Mouse (Mus musculus) lung, postnatal 0 days (tissue): Measurements from ENCODE around the gene Kirrel2.

Experiments used
- CTCF ChIP-seq: IDR thresholded peaks from 2 replicates; pipeline ENCODE4 v1.5.1; 2016; ENCODE audit warnings: antibody characterized with exemption, mild to moderate bottlenecking
- EP300 ChIP-seq: IDR thresholded peaks from 2 replicates; pipeline ENCODE4 v1.6.1; 2016; ENCODE audit warnings: antibody characterized with exemption, mild to moderate bottlenecking, control low read depth

DNA sequence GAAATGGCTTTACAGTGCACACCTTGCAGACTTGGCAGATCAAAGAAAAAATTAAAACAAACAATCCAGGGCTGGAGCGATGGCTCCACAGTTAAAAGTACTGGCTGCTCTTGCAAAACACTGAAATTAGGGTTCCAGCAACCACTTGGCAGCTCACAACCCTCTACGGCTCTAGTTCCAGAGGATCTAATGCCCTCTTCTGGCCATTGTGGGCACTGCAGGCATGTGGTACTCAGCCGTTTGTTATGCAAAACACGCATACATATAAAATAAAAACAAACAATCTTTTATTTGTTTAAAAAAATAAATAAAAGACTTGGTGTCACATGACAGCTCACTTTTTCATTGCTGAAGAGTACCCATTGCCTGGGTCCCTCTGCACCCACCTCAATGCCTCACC, 35.3 kb upstream of the Kirrel2 start:
- TF ChIP-seq CTCF (peak; percentile 84), EP300 (no peak)
